In the genomic region with DNA sequence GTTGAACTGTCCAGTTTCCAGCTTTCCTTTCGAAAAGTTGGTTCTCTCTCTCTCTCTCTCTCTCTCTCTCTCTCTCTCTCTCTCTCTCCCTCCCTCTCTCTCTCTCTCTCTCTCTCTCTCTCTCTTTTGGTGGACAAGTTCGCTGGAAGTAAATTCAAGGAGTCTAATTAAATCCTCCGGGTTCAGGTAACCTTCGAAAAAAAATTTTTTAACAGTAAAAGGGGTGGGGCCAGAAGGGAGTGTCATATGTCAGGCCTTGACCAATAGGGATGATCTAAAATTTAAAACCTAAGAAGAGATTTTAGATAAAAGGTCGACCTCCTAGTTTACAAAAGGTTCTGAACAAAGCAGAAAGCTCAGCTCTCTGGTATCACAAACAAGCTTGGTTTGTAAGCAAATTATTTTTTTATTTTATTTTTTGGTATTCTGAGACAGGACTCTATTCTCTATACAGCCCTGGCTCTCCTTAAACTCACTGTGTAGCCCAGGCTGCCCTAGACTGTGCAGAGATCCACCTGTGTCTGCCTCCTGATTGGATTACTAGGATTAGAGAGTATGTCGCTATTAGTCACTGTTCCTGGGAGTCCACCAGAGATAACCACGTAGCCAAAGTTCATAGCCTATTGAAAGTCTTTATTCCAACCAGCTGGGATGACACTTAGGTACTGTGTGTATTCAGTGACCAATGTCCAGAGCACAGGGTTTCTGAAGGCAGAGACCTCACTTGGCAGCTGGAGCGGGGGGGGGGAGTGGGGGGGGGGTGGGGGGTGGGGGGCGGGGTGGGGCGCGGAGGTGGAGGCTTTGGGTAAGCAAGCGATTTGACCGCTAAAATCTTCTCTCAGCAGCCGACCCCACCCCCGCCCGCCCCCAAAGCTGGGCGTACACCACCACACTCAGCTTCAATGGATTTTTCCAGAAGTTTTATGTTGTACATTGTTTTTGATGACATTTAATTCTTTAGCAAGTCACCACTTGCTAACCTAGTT, we compare ENCODE assay signal across 9 mouse cellular contexts. TPM values are rescaled to one million over a fixed set of nuclear protein-coding genes. Genes with fewer than 3 reads are reported as not detected.
DNase-seq lines count a peak whose midpoint lies in the region; ATAC-seq and TF ChIP-seq lines count a peak whose summit lies in the region.
"Had no signal": no experiment of that assay in that cellular context is flagged by ENCODE, and none has a peak within 500 bp of the region (broad histone marks: within the 10 kb centered on the region; RNA-seq: fewer than 3 reads in every experiment).

No protein-coding gene starts in this region.

- DNase-seq in thymus, adult 2 months, result peak; percentile 56
- no peak for DNase-seq in thymus, adult 18-20 months
- peak; percentile 11 to 45 for DNase-seq in cerebellum, postnatal 36 days
- DNase-seq in heart, adult 18-20 months, result peak; percentile 73 to 77
- DNase-seq in kidney, adult 18-20 months, result peak; percentile 69
- peak; percentile 66 for DNase-seq in retina, embryonic 14.5 days (ENCODE audit: low spot score)
- DNase-seq in layer of hippocampus, postnatal 10 days (ENCODE audit: low spot score in 2 of 2), result no peak

- H3K27ac ChIP-seq in thymus, adult 2 months (ENCODE audit: control insufficient read depth, insufficient read depth, low read length), result peak overlapping the region; percentile 99
- H3K27ac ChIP-seq in lung, embryonic 16.5 days (ENCODE audit: low read length), result peak overlapping the region; percentile 99

- H3K4me1 ChIP-seq in thymus, adult 2 months (replicated peaks; ENCODE audit: control insufficient read depth, insufficient read depth, low read length), result peaks cover 8% of the 10 kb centered on the region
- peaks cover 17% of the 10 kb centered on the region for H3K4me1 ChIP-seq in lung, embryonic 16.5 days (replicated peaks; ENCODE audit: control insufficient read depth, insufficient read depth, low read length)

- H3K36me3 ChIP-seq in thymus, adult 2 months (ENCODE audit: control insufficient read depth, insufficient read depth, low read length), result peaks cover 23% of the 10 kb centered on the region
- peaks cover 3% of the 10 kb centered on the region; the same call in 1 of the 2 replicates for H3K36me3 ChIP-seq in lung, embryonic 16.5 days (ENCODE audit: control insufficient read depth, insufficient read depth, low read length)

- no peak for TF ChIP-seq POLR2A in thymus, adult 2 months (IDR thresholded peaks at IDR 0.05; ENCODE audit: control insufficient read depth, extremely low read depth, insufficient read depth, low read length, poor library complexity)

- no peaks in the 10 kb centered on the region for H3K9me3 ChIP-seq in lung, embryonic 16.5 days (ENCODE audit: control insufficient read depth, low read length)

- no peak for TF ChIP-seq CTCF in thymus, adult 2 months (IDR thresholded peaks at IDR 0.05; ENCODE audit: borderline replicate concordance, control insufficient read depth, extremely low read depth, insufficient read depth, low read length, poor library complexity)

- peak overlapping the region; percentile 90 for H3K4me3 ChIP-seq in thymus, adult 2 months (ENCODE audit: control insufficient read depth, insufficient read depth, low read length)
- H3K4me3 ChIP-seq in lung, embryonic 16.5 days (ENCODE audit: low read length), result peak overlapping the region; percentile 77

- H3K9ac ChIP-seq in lung, embryonic 16.5 days (ENCODE audit: low read length), result peak overlapping the region; percentile 93

- ATAC-seq in lung, embryonic 16.5 days (ENCODE audit: low read depth), result peak; percentile 62

- no peaks in the 10 kb centered on the region for H3K27me3 ChIP-seq in thymus, adult 2 months (ENCODE audit: control insufficient read depth, insufficient read depth, low read length)
- no peaks in the 10 kb centered on the region for H3K27me3 ChIP-seq in lung, embryonic 16.5 days (ENCODE audit: control insufficient read depth, insufficient read depth, low read depth, low read length)

- H3K4me2 ChIP-seq in lung, embryonic 16.5 days (ENCODE audit: low read depth, low read length), result peak overlapping the region; percentile 65

- WGBS in thymus, adult 2 months, result 0% methylated on average over 16 of the region's 17 CpGs
- 0% methylated on average over 15 of the region's 17 CpGs for WGBS in lung, embryonic 16.5 days

RNA-seq across cellular contexts. Expression of a gene that starts 1.1 kb away (rescaled TPM):
- polyA plus RNA-seq in thymus, adult 2 months (2012; rRNA removed), result 78.4 and 83.9 TPM in 2 replicates
- total RNA-seq in heart, adult 18-20 months (2021), result 10 to 100 TPM; 65.2 to 75.0 TPM
- 42.5 and 47.0 TPM in 2 replicates for polyA plus RNA-seq in lung, embryonic 16.5 days (2015; fragmentation: Nextera tagmentation; extraction: Ambion mirVana)
- total RNA-seq in layer of hippocampus, postnatal 10 days (2021), result 10 to 100 TPM; 32.7 to 32.9 TPM

RNA-seq across cellular contexts. Expression of a gene that starts 16.6 kb away (rescaled TPM):
- 0.16 and 0.37 TPM in 2 replicates for polyA plus RNA-seq in thymus, adult 2 months (2012; rRNA removed)
- not detected for total RNA-seq in heart, adult 18-20 months (2021)
- polyA plus RNA-seq in lung, embryonic 16.5 days (2015; fragmentation: Nextera tagmentation; extraction: Ambion mirVana), result 0.23 TPM in 1 of 2 replicates, not detected in the other
- total RNA-seq in layer of hippocampus, postnatal 10 days (2021), result under 1 TPM in 1 of 2 experiments, not detected in 1; 0.23 TPM
- total RNA-seq: heart, postnatal 14 days had no signal

Comparison
In these comparisons a context has a peak if more than half of its experiments do, and no peak if none do; other contexts are left out.
1. DNase-seq: peak in thymus, adult 2 months (single experiment), cerebellum, postnatal 36 days (2 of 2), heart, adult 18-20 months (2 of 2), kidney, adult 18-20 months (single experiment) and retina, embryonic 14.5 days (single experiment); none in thymus, adult 18-20 months (0 of 2) and layer of hippocampus, postnatal 10 days (0 of 2).